15 mouse cellular contexts compared by ENCODE assay signal in the genomic region with DNA sequence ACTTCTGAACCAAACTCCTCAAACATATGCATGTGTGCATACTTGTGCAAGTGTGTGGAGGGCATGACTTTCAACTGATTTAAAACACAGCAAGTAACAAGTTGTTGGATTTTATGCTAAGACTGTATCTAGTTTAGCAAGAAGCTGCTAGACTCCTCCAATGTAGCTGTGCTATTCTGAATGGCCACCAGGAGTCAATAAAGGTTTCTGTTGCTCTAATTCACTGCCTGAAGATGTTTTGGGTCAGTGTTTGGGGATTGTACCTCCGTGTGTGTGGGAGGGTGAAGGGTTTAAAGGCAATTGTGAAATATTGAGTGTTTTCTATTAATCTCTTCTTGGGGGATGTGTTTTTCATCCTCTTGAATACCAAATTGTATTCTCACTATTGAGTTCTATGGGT. TPM values are rescaled to one million over a fixed set of nuclear protein-coding genes. Genes with fewer than 3 reads are reported as not detected.
DNase-seq lines count a peak whose midpoint lies in the region; ATAC-seq and TF ChIP-seq lines count a peak whose summit lies in the region.
"Had no signal": no experiment of that assay in that cellular context is flagged by ENCODE, and none has a peak within 500 bp of the region (broad histone marks: within the 10 kb centered on the region; RNA-seq: fewer than 3 reads in every experiment).

No protein-coding gene starts in this region.

- TF ChIP-seq EP300 in CH12.LX (IDR thresholded peaks at IDR 0.05; ENCODE audit: low read length), result no peak

- DNase-seq in left cerebral cortex, adult 2 months (ENCODE audit: extremely low spot score in 1 of 2, low spot score in 2 of 2), result no peak
- no peak for DNase-seq in left cerebral cortex, postnatal 25 days (ENCODE audit: low spot score in 2 of 2)
- peak; percentile 35 to 43 for DNase-seq in B cell, adult 2 months
- DNase-seq in CH12.LX (ENCODE audit: extremely low read depth), result peak; percentile 73
- no peak for DNase-seq in cerebellum, adult 11 months
- DNase-seq in frontal cortex, adult 2 months (ENCODE audit: extremely low spot score in 1 of 2, low spot score in 1 of 2), result no peak
- DNase-seq: adrenal gland, postnatal 10 days; cerebellum, postnatal 14 days; heart, adult 11 months; retina, postnatal 1 day had no signal

- peak; percentile 17; the same call in 1 of the 2 replicates for TF ChIP-seq CTCF in left cerebral cortex, adult 2 months (IDR thresholded peaks at IDR 0.05)
- peak; percentile 24 to 76; a peak in 2 of 4 replicates for TF ChIP-seq CTCF in CH12.LX (conservative IDR thresholded peaks at IDR 0.05 in 1 of 2, IDR thresholded peaks at IDR 0.05 in 1 of 2; ENCODE audit: low read depth in 2 of 2, low read length in 2 of 2)

- no peak overlapping the region for H3K27ac ChIP-seq in left cerebral cortex, adult 2 months
- H3K27ac ChIP-seq in CH12.LX (ENCODE audit: insufficient read depth, low read depth), result no peak overlapping the region
- H3K27ac ChIP-seq: embryonic facial prominence, embryonic 12.5 days; limb, embryonic 13.5 days; macrophage had no signal

- in situ Hi-C loops in CH12.LX (cut with MboI; ENCODE audit: low pct_ligation_motif_present, low pct_unique_long_range_greater_than_20kb, low sequenced_read_pairs), result loop anchor here (25.0 kb wide), 2 partner anchors 98 to 273 kb away; a partner anchor contains a TSS

- no peak overlapping the region; the same call in 1 of the 2 replicates for H3K4me2 ChIP-seq in CH12.LX (ENCODE audit: insufficient read depth, low read depth, poor library complexity, severe bottlenecking)
- H3K4me2 ChIP-seq: embryonic facial prominence, embryonic 12.5 days; limb, embryonic 13.5 days had no signal

- no peaks in the 10 kb centered on the region for H3K36me3 ChIP-seq in CH12.LX (replicated peaks in 1 of 2; ENCODE audit: control insufficient read depth in 1 of 2, insufficient read depth in 1 of 2, low read length in 1 of 2)
- H3K36me3 ChIP-seq: embryonic facial prominence, embryonic 12.5 days; limb, embryonic 13.5 days had no signal

- ATAC-seq in megakaryocyte, adult 5-6 weeks (ENCODE audit: poor library complexity, severe bottlenecking), result peak; percentile 56
- ATAC-seq: midbrain, embryonic 16.5 days had no signal

- intact Hi-C loops in left cerebral cortex, adult 2 months (cut with DNase I), result no loop called here
- intact Hi-C loops in left cerebral cortex, postnatal 25 days (cut with DNase I), result no loop called here

- peak; percentile 74 for TF ChIP-seq RAD21 in CH12.LX (IDR thresholded peaks at IDR 0.05; ENCODE audit: low read depth, low read length)

- dilution Hi-C loops in CH12.LX (cut with MboI; ENCODE audit: extremely low pct_ligation_motif_present, extremely low pct_unique_long_range_greater_than_20kb, low sequenced_read_pairs), result no loop called here

- no peak overlapping the region for H3K4me3 ChIP-seq in left cerebral cortex, adult 2 months
- H3K4me3 ChIP-seq in CH12.LX (replicated peaks in 1 of 3; ENCODE audit: low read depth in 2 of 3, low read length in 2 of 3, poor library complexity in 1 of 3), result no peak overlapping the region
- H3K4me3 ChIP-seq: embryonic facial prominence, embryonic 12.5 days; limb, embryonic 13.5 days had no signal

- H3K27me3 ChIP-seq in CH12.LX (replicated peaks), result no peaks in the 10 kb centered on the region
- H3K27me3 ChIP-seq: embryonic facial prominence, embryonic 12.5 days; limb, embryonic 13.5 days had no signal

- H3K4me1 ChIP-seq in CH12.LX (ENCODE audit: control insufficient read depth in 1 of 2, insufficient read depth in 2 of 2), result peaks cover 15 to 60% of the 10 kb centered on the region in 2 experiments
- H3K4me1 ChIP-seq: embryonic facial prominence, embryonic 12.5 days; limb, embryonic 13.5 days had no signal

- no peaks in the 10 kb centered on the region for H3K79me2 ChIP-seq in CH12.LX (replicated peaks; ENCODE audit: control insufficient read depth, extremely low read depth, insufficient read depth, poor library complexity, severe bottlenecking)

- TF ChIP-seq POLR2A in CH12.LX (IDR thresholded peaks at IDR 0.05; ENCODE audit: low read depth, low read length), result no peak

- 0 out of 2 replicates have a peak overlapping the region, but pooled peaks have one; percentile 61 for H3K9ac ChIP-seq in CH12.LX (ENCODE audit: insufficient read depth, low read depth)
- H3K9ac ChIP-seq: embryonic facial prominence, embryonic 12.5 days; limb, embryonic 13.5 days had no signal

- no peaks in the 10 kb centered on the region for H3K9me3 ChIP-seq in CH12.LX (replicated peaks; ENCODE audit: low read length)
- H3K9me3 ChIP-seq: embryonic facial prominence, embryonic 12.5 days; limb, embryonic 13.5 days had no signal

TF ChIP-seq in CH12.LX, 34 proteins besides CTCF, POLR2A, EP300 and RAD21:
- TF ChIP-seq ZNF384 (IDR thresholded peaks at IDR 0.05; ENCODE audit: low read depth, low read length) (peak; percentile 74), UBTF (IDR thresholded peaks at IDR 0.05; ENCODE audit: low read depth, low read length) (no peak), MEF2A (IDR thresholded peaks at IDR 0.05; ENCODE audit: borderline replicate concordance, low read depth, low read length) (no peak), NRF1 (IDR thresholded peaks at IDR 0.05; ENCODE audit: low read depth, low read length) (no peak), USF2 (conservative IDR thresholded peaks at IDR 0.05; ENCODE audit: low read depth, low read length) (no peak), IRF4 (IDR thresholded peaks at IDR 0.05; ENCODE audit: low read depth, low read length) (no peak), ZMIZ1 (IDR thresholded peaks at IDR 0.05; ENCODE audit: low read depth, low read length) (no peak), TBP (conservative IDR thresholded peaks at IDR 0.05; ENCODE audit: low read depth, low read length) (no peak), HCFC1 (IDR thresholded peaks at IDR 0.05; ENCODE audit: low read depth, low read length) (no peak), ETS1 (conservative IDR thresholded peaks at IDR 0.05; ENCODE audit: low read depth, low read length) (no peak), CHD1 (IDR thresholded peaks at IDR 0.05; ENCODE audit: low read depth, low read length) (no peak), GABPA (IDR thresholded peaks at IDR 0.05; ENCODE audit: insufficient replicate concordance, low read depth, low read length) (no peak), MYC (IDR thresholded peaks at IDR 0.05; ENCODE audit: low read depth, low read length) (no peak), ZKSCAN1 (IDR thresholded peaks at IDR 0.05; ENCODE audit: borderline replicate concordance, low read depth, low read length) (no peak), JUN (IDR thresholded peaks at IDR 0.05; ENCODE audit: insufficient read depth, low read depth, low read length) (no peak), JUND (conservative IDR thresholded peaks at IDR 0.05; ENCODE audit: low read depth, low read length) (no peak), ELF1 (IDR thresholded peaks at IDR 0.05; ENCODE audit: low read depth, low read length) (no peak), ZC3H11A (IDR thresholded peaks at IDR 0.05; ENCODE audit: low read depth, low read length) (no peak), TCF12 (IDR thresholded peaks at IDR 0.05; ENCODE audit: low read depth, low read length) (0 out of 2 replicates have a peak, but pooled peaks have one; percentile 26), MAX (IDR thresholded peaks at IDR 0.05; ENCODE audit: low read length) (no peak), SIN3A (IDR thresholded peaks at IDR 0.05; ENCODE audit: low read length) (no peak), KAT2A (IDR thresholded peaks at IDR 0.05; ENCODE audit: insufficient replicate concordance, low read length) (no peak), MAZ (IDR thresholded peaks at IDR 0.05; ENCODE audit: low read depth, low read length) (no peak), MAFK (IDR thresholded peaks at IDR 0.05; ENCODE audit: insufficient replicate concordance, low read length) (no peak), POLR2AphosphoS2 (IDR thresholded peaks at IDR 0.05; ENCODE audit: low read depth, low read length) (no peak), SMC3 (IDR thresholded peaks at IDR 0.05; ENCODE audit: low read depth, low read length) (peak; percentile 76), CHD2 (IDR thresholded peaks at IDR 0.05; ENCODE audit: low read length) (no peak), BHLHE40 (IDR thresholded peaks at IDR 0.05; ENCODE audit: low read depth, low read length) (0 out of 2 replicates have a peak, but pooled peaks have one; percentile 10), PAX5 (IDR thresholded peaks at IDR 0.05; ENCODE audit: low read length) (no peak), E2F4 (IDR thresholded peaks at IDR 0.05; ENCODE audit: insufficient replicate concordance, low read depth, low read length) (no peak), RCOR1 (conservative IDR thresholded peaks at IDR 0.05; ENCODE audit: low read depth, low read length) (no peak), NELFE (IDR thresholded peaks at IDR 0.05; ENCODE audit: low read depth, low read length) (0 out of 2 replicates have a peak, but pooled peaks have one; percentile 19), MXI1 (IDR thresholded peaks at IDR 0.05; ENCODE audit: low read depth, low read length) (no peak; the same call in 1 of the 2 replicates), USF1 (IDR thresholded peaks at IDR 0.05; ENCODE audit: low read depth, low read length) (no peak)

RNA-seq across cellular contexts. Expression of a gene that starts 6.4 kb away (rescaled TPM):
- total RNA-seq in left cerebral cortex, adult 2 months (2021), result under 1 TPM in 1 of 2 experiments, not detected in 1; 0.20 TPM
- under 1 TPM in 1 of 2 experiments, not detected in 1; 0.07 TPM for total RNA-seq in left cerebral cortex, postnatal 25 days (2021)
- total RNA-seq in CH12.LX (2012; rRNA removed) (61.3 TPM in 2 replicates), CH12.LX (2014; rRNA removed) (55.9 and 73.4 TPM in 2 replicates)
- 40.2 and 43.1 TPM in 2 replicates for polyA plus RNA-seq in CH12.LX (2012; ENCODE audit: insufficient read length, low read depth)
- 125 and 144 TPM in 2 replicates for total RNA-seq in megakaryocyte, adult 5-6 weeks (2015)
- 285 and 325 TPM in 2 replicates for total RNA-seq in megakaryocyte, adult 5-6 weeks (2017)
- polyA plus RNA-seq in frontal cortex, adult 2 months (2012; rRNA removed), result 0.29 and 0.50 TPM in 2 replicates

Comparison
In these comparisons a context has a peak if more than half of its experiments do, and no peak if none do; other contexts are left out.
1. DNase-seq: peak in B cell, adult 2 months (2 of 2) and CH12.LX (single experiment); none in left cerebral cortex, adult 2 months (0 of 2), left cerebral cortex, postnatal 25 days (0 of 2), cerebellum, adult 11 months (single experiment) and frontal cortex, adult 2 months (0 of 2).
2. RNA of a gene that starts 6.4 kb away (total RNA-seq): 125 to 325 TPM in megakaryocyte, adult 5-6 weeks and 55.9 to 73.4 TPM in CH12.LX; 0.20 TPM in left cerebral cortex, adult 2 months and 0.07 TPM in left cerebral cortex, postnatal 25 days; every median in the first group is over 10 times any median in the second.